Mouse (Mus musculus) stomach, embryonic 15.5 days (tissue): ENCODE data around the gene Spag16. TPM values are rescaled to one million over a fixed set of nuclear protein-coding genes. Genes with fewer than 3 reads are reported as not detected.

Experiments
- ATAC-seq: fragments of 200-750 bp; cut with Nextera tagmentation; 2 replicates; pipeline ENCODE4 v1.8.0; 2017; ENCODE audit warnings: low read depth, moderate number of reproducible peaks, moderate TSS enrichment; ENCODE audit not compliant: insufficient read depth, low FRiP score
- H3K27ac ChIP-seq: fragments of 300-500 bp; sonication (generic); 2 replicates; pipeline ENCODE4 v1.5.1; 2015; ENCODE audit warnings: mild to moderate bottlenecking, inconsistent platforms
- H3K27me3 ChIP-seq: fragments of 300-500 bp; sonication (generic); replicated peaks from 2 replicates; pipeline ENCODE4 v1.6.1; 2015; ENCODE audit warnings: inconsistent platforms
- H3K36me3 ChIP-seq: fragments of 300-500 bp; sonication (generic); 2 replicates; pipeline ENCODE4 v1.6.1; 2015; ENCODE audit warnings: inconsistent platforms
- H3K4me1 ChIP-seq: fragments of 300-500 bp; sonication (generic); 2 replicates; pipeline ENCODE4 v1.6.1; 2015; ENCODE audit warnings: inconsistent platforms
- H3K4me2 ChIP-seq: fragments of 300-500 bp; sonication (generic); 2 replicates; pipeline ENCODE4 v1.6.1; 2015; ENCODE audit warnings: mild to moderate bottlenecking, inconsistent platforms
- H3K4me3 ChIP-seq: fragments of 300-500 bp; sonication (generic); replicated peaks from 2 replicates; pipeline ENCODE4 v1.5.1; 2015; ENCODE audit warnings: inconsistent platforms
- H3K9ac ChIP-seq: fragments of 300-500 bp; sonication (generic); 2 replicates; pipeline ENCODE4 v1.6.1; 2015; ENCODE audit warnings: inconsistent platforms
- H3K9me3 ChIP-seq: fragments of 300-500 bp; sonication (generic); 2 replicates; pipeline ENCODE4 v1.6.1; 2016; ENCODE audit warnings: inconsistent platforms
- WGBS: fragments of 180-500 bp; shearing (Covaris S2); methylation state at CpG from one replicate; pipeline ENCODE4 v1.1.7; 2015; 5-methylcytosine and 5-hydroxymethylcytosine counted together
- polyA plus RNA-seq: library from polyadenylated mRNA; unstranded; fragments of >200 nt; fragmentation: Nextera tagmentation; extraction: Ambion mirVana; gene quantifications from 2 replicates; pipeline ENCODE4 v1.2.1, GENCODE M21; 2015

The Spag16 gene
- polyA plus RNA-seq, 1 experiment from 2014 or later: 0.13 TPM

DNA sequence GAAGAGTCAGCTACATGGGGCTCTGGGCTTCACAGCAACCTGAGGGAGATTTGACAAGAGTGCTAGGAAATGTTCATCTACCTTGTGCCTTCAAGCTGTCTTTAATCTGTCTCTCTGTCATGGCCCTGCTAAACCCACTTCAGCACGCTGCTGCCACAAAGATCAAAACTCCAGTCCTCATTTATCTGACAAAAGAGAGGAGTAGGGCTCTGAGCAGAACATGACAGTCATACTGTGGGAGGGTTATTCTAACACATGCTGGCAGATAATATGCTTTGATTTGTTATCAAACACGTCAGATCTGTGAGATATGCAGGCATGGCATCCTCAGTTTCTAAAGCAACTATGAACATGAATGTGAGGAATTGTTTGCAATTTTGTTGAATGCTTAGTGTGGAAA is 725.1 kb downstream of the Spag16 start:
- Histone ChIP-seq H3K36me3 (no peaks in the 10 kb centered on the region), H3K9ac (no peak overlapping the region), H3K27me3 (no peaks in the 10 kb centered on the region), H3K4me1 (no peaks in the 10 kb centered on the region), H3K27ac (no peak overlapping the region), H3K4me2 (no peak overlapping the region), H3K4me3 (no peak overlapping the region), H3K9me3 (no peaks in the 10 kb centered on the region)
- ATAC-seq: no peak
- WGBS: 72% methylated on average over 2 of the region's 2 CpGs

DNA sequence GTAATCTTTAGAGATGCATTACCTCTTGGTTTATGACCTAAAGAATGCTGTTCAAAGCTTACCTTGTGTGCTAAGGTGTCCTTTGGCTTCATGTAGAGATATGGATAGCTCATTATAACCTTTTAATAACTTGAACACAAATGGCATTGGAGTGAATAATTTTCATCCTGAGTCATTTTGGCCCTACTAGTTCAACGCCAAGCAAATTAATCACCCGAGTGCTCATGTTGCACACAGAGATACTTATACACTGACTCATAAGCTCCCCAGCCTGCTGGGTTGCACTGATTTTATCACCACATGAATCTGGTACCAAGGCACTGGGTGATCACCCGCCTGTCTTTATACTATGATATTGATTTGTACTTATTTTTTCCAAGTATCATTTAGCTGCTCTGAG is 795.0 kb downstream of the Spag16 start:
- Histone ChIP-seq H3K9ac (no peak overlapping the region), H3K27ac (no peak overlapping the region), H3K4me3 (no peak overlapping the region), H3K4me1 (no peaks in the 10 kb centered on the region), H3K27me3 (no peaks in the 10 kb centered on the region), H3K9me3 (no peaks in the 10 kb centered on the region), H3K4me2 (no peak overlapping the region), H3K36me3 (no peaks in the 10 kb centered on the region)
- WGBS: 83% methylated on average over 3 of the region's 3 CpGs
- ATAC-seq: no peak

DNA sequence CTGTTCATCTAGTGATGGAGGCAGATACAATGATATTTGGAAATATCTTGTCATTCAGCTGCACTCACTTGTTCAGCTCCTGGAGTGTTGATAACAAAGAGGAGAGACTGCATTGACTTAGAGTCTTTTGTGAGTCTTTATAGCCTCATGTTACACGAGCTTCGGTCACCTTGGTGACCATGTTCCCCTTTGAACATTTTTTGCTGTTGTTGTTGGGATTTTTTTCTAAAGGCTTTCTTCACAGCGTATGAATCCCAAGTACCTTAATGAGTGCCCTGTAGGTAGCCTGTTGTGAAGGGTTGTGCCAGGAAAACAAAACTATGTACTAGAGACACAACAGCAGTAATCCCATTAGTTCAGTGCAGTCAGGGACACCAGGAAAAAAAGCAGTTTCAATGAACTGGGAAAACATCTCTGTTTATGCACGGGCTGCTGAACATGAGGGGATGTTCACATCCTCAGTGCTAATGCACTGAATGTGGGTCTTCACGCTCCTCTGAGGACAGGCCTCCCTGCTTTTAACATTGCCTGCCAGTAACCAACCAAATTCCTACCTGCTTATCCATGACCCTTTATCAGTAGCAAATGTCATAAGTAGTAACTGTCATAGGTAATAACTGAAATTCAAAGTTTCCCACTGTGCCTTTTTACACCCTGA is 798.2 kb downstream of the Spag16 start:
- no peak overlapping the region for H3K4me2 ChIP-seq
- no peak overlapping the region for H3K27ac ChIP-seq
- no peaks in the 10 kb centered on the region for H3K4me1 ChIP-seq
- no peak overlapping the region for H3K4me3 ChIP-seq
- H3K9ac ChIP-seq: no peak overlapping the region
- 68% methylated on average over 5 of the region's 5 CpGs for WGBS
- H3K27me3 ChIP-seq: no peaks in the 10 kb centered on the region
- no peaks in the 10 kb centered on the region for H3K9me3 ChIP-seq
- ATAC-seq: no peak
- H3K36me3 ChIP-seq: no peaks in the 10 kb centered on the region

- H3K9ac ChIP-seq: no peak overlapping the region
- H3K27ac ChIP-seq: no peak overlapping the region
- no peaks in the 10 kb centered on the region for H3K36me3 ChIP-seq
- no peaks in the 10 kb centered on the region for H3K27me3 ChIP-seq
- 87% methylated on average over 4 of the region's 4 CpGs for WGBS
- no peaks in the 10 kb centered on the region for H3K4me1 ChIP-seq
- H3K4me3 ChIP-seq: no peak overlapping the region
- no peak for ATAC-seq
- H3K4me2 ChIP-seq: no peak overlapping the region
- no peaks in the 10 kb centered on the region for H3K9me3 ChIP-seq
Observed at GRCm38 (mm10) chr1:70652719-70653118, 825.9 kb downstream of the Spag16 start.

GRCm38 (mm10) chr1:70692529-70692928 is 865.8 kb downstream of the Spag16 start:
- no peak overlapping the region for H3K4me3 ChIP-seq
- no peak overlapping the region for H3K4me2 ChIP-seq
- whole genome bisulfite sequencing: 83% methylated on average over 2 of the region's 2 CpGs
- ATAC-seq: no peak
- H3K36me3 ChIP-seq: no peaks in the 10 kb centered on the region
- H3K9me3 ChIP-seq: no peaks in the 10 kb centered on the region
- H3K9ac ChIP-seq: no peak overlapping the region
- H3K27me3 ChIP-seq: no peaks in the 10 kb centered on the region
- H3K4me1 ChIP-seq: no peaks in the 10 kb centered on the region
- no peak overlapping the region for H3K27ac ChIP-seq

GRCm38 (mm10) chr1:70700270-70700669 is 873.5 kb downstream of the Spag16 start:
- no peak overlapping the region for H3K9ac ChIP-seq
- ATAC-seq: no peak
- no peaks in the 10 kb centered on the region for H3K36me3 ChIP-seq
- H3K4me1 ChIP-seq: no peaks in the 10 kb centered on the region
- no peak overlapping the region for H3K27ac ChIP-seq
- no peaks in the 10 kb centered on the region for H3K27me3 ChIP-seq
- no peak overlapping the region for H3K4me2 ChIP-seq
- no peak overlapping the region for H3K4me3 ChIP-seq
- 78% methylated on average over 5 of the region's 5 CpGs for WGBS
- H3K9me3 ChIP-seq: no peaks in the 10 kb centered on the region

- Histone ChIP-seq H3K4me1 (no peaks in the 10 kb centered on the region), H3K27me3 (no peaks in the 10 kb centered on the region), H3K4me2 (no peak overlapping the region), H3K36me3 (no peaks in the 10 kb centered on the region), H3K4me3 (no peak overlapping the region), H3K9me3 (no peaks in the 10 kb centered on the region), H3K9ac (no peak overlapping the region), H3K27ac (no peak overlapping the region)
- ATAC-seq: no peak
- WGBS: 52% methylated on average over 3 of the region's 3 CpGs
Observed at GRCm38 (mm10) chr1:70703934-70704333, 877.2 kb downstream of the Spag16 start.

DNA sequence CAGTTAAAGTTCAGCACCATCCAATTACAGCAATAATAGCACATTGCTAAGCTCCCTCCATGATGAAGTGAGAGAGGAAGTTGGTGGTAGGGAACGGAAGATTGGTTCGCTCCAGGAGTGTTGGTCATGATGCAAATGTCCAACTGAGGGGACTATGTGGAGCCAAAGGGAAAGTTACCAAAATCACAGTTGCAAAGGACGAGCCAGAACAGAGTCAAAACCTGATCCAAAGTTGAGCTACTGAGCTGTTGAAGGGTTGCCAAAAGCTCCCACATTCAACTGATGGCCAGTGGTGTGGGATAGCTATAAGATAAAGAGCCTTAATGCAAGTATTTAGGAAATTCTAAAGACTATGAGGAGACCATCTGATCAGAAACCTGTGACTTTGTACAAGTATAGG is 879.1 kb downstream of the Spag16 start:
- Histone ChIP-seq H3K4me3 (no peak overlapping the region), H3K4me2 (no peak overlapping the region), H3K9me3 (no peaks in the 10 kb centered on the region), H3K27me3 (no peaks in the 10 kb centered on the region), H3K9ac (no peak overlapping the region), H3K36me3 (no peaks in the 10 kb centered on the region), H3K4me1 (no peaks in the 10 kb centered on the region), H3K27ac (no peak overlapping the region)
- WGBS: 79% methylated on average over 3 of the region's 3 CpGs
- no peak for ATAC-seq

- H3K9ac ChIP-seq: no peak overlapping the region
- no peak overlapping the region for H3K4me3 ChIP-seq
- 58% methylated on average over 5 of the region's 5 CpGs for WGBS
- H3K4me2 ChIP-seq: no peak overlapping the region
- ATAC-seq: no peak
- H3K9me3 ChIP-seq: no peaks in the 10 kb centered on the region
- no peaks in the 10 kb centered on the region for H3K4me1 ChIP-seq
- no peak overlapping the region for H3K27ac ChIP-seq
- H3K27me3 ChIP-seq: no peaks in the 10 kb centered on the region
- no peaks in the 10 kb centered on the region for H3K36me3 ChIP-seq
Observed at GRCm38 (mm10) chr1:70725045-70725444, 898.3 kb downstream of the Spag16 start.

GRCm38 (mm10) chr1:70725655-70726066 is 898.9 kb downstream of the Spag16 start, which contains the start of gene Vwc2l:
Gene Vwc2l (plus strand): TSS chr1:70725715.
- H3K9me3 ChIP-seq: no peaks in the 10 kb centered on the region
- no peaks in the 10 kb centered on the region for H3K27me3 ChIP-seq
- ATAC-seq: no peak
- WGBS: 9% methylated on average over 13 of the region's 13 CpGs
- no peak within 1 kb of the TSS for H3K27ac ChIP-seq
- H3K4me2 ChIP-seq: no peak within 1 kb of the TSS
- H3K4me3 ChIP-seq: no peak within 1 kb of the TSS
- H3K4me1 ChIP-seq: no peaks in the 10 kb centered on the region
- no peak within 1 kb of the TSS for H3K9ac ChIP-seq
- H3K36me3 ChIP-seq: no peaks in the 10 kb centered on the region

Other genes starting within 250 kb of the Spag16 start
- 5.2 and 7.1 TPM in 2 replicates for gene Ikzf2, start 139.7 kb upstream of the Spag16 start, polyA plus RNA-seq